Mouse (Mus musculus): ENCODE measurements around the gene Ccdc62. TPM values are rescaled to one million over a fixed set of nuclear protein-coding genes. Genes with fewer than 3 reads are reported as not detected.
A peak's percentile ranks its signal among the peaks of the same experiment; 100 is the strongest.

The Ccdc62 gene
- polyA plus RNA-seq, 1 experiment from 2014 or later, result 5.2 TPM

DNA sequence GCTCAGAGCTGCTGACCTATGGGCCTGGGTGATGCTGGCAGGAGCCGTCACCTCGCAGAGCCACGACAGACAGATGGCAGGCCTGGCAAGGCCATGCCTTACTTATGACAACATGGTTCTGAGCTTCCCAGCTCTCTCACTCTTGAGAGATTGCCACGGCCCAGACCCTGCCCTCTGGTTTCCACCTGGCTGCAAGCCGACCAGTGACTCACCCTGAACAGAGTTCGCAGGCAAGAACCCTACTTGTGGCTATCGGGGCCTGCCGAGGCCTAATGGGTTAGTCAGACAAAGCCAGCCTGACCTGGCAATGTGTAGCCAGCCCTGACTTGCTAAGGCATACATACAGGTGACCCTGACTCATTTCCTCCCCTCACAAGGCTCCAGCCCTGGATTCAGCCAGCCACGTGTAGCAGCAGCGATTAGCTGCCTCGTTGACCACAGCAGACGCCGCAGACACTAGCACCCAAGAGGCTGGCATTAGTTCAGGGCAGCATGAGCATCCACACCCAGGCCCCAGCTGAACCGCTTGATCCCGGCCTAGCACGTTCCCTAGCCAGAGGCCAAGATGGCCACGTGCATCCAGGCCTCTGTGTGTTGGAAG is 76.5 kb downstream of the Ccdc62 start:
- peaks cover 20% of the 10 kb centered on the region for H3K4me1 ChIP-seq (ENCODE audit: control insufficient read depth, insufficient read depth, low read length)
- 88% methylated on average over 17 of the region's 17 CpGs for WGBS
- H3K4me3 ChIP-seq (ENCODE audit: low read depth, low read length), result no peak overlapping the region
- ATAC-seq (ENCODE audit: low read depth), result no peak
- H3K36me3 ChIP-seq (ENCODE audit: control insufficient read depth, insufficient read depth, low read length), result peaks cover 51% of the 10 kb centered on the region
- H3K27me3 ChIP-seq (ENCODE audit: control insufficient read depth, insufficient read depth, low read length), result no peaks in the 10 kb centered on the region
- H3K27ac ChIP-seq (ENCODE audit: low read depth, low read length), result no peak overlapping the region
- H3K4me2 ChIP-seq (ENCODE audit: low read depth, low read length), result no peak overlapping the region
- no peak overlapping the region for H3K9ac ChIP-seq (replicated peaks; ENCODE audit: low read depth, low read length)
- H3K9me3 ChIP-seq (ENCODE audit: control insufficient read depth, low read length), result no peaks in the 10 kb centered on the region

DNA sequence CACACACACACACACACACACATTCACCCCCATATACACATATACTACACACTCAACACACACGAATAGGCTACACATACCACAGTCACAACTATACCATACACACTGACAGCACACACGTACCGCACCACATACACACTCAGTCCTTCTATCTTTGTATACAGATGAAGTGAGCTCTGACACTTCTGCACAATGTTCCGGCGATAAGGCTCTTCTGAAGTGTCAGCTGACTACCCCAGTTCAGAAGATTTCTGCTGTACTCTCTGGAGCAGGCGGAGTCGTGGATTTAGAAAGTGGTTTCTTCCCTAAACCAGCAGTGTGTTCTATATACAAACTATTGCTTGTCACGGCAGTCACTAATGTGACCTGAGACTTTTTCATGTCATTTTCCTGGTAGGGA is 79.6 kb downstream of the Ccdc62 start:
- Histone ChIP-seq H3K36me3 (ENCODE audit: control insufficient read depth, insufficient read depth, low read length) (peaks cover 43% of the 10 kb centered on the region), H3K4me1 (ENCODE audit: control insufficient read depth, insufficient read depth, low read length) (peaks cover 38% of the 10 kb centered on the region), H3K4me3 (ENCODE audit: low read depth, low read length) (no peak overlapping the region), H3K9me3 (ENCODE audit: control insufficient read depth, low read length) (no peaks in the 10 kb centered on the region), H3K4me2 (ENCODE audit: low read depth, low read length) (no peak overlapping the region), H3K27me3 (ENCODE audit: control insufficient read depth, insufficient read depth, low read length) (no peaks in the 10 kb centered on the region), H3K9ac (replicated peaks; ENCODE audit: low read depth, low read length) (no peak overlapping the region), H3K27ac (ENCODE audit: low read depth, low read length) (no peak overlapping the region)
- 92% methylated on average over 8 of the region's 8 CpGs for WGBS
- ATAC-seq (ENCODE audit: low read depth), result no peak

DNA sequence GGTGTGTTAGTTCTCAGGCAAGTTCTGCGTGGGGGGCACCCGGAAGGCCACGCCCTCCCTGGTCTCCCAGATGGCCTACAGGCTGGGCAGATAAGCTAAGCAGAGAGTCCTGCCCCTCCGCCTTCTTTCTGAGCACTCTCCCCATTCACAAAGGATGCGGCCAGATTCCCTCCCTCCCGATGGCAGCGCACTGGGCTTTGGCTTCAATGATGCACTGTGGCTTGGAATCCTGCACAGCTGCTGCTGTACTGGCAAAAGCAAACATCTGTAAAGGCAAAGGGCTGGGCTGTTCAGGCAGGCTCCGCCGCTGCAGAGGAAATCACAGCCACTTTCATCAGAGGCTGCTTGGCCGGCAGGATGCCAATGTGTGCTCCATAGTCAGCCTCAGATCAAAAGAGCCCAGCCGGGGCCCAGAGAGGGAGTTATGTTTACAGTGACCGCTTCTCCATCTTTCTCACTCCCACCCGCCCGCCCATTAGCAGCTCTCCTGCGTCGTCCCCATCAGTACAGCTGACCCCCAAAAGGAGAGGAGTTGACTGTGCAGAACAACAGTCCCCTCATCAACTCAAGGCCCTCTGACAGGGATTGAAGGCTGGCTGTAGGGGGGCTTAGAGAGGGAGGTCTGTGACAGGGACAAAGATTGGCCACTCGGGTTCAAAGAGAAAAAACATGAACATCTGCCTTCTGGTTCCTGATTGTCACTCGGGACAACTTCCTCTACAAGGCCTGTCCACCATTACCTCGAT is 80.6 kb downstream of the Ccdc62 start:
- Histone ChIP-seq H3K4me3 (ENCODE audit: low read depth, low read length) (no peak overlapping the region), H3K9ac (replicated peaks; ENCODE audit: low read depth, low read length) (peak overlapping the region; percentile 34), H3K36me3 (ENCODE audit: control insufficient read depth, insufficient read depth, low read length) (peaks cover 35% of the 10 kb centered on the region), H3K27me3 (ENCODE audit: control insufficient read depth, insufficient read depth, low read length) (no peaks in the 10 kb centered on the region), H3K4me2 (ENCODE audit: low read depth, low read length) (peak overlapping the region; percentile 30), H3K27ac (ENCODE audit: low read depth, low read length) (peak overlapping the region; percentile 83), H3K9me3 (ENCODE audit: control insufficient read depth, low read length) (no peaks in the 10 kb centered on the region), H3K4me1 (ENCODE audit: control insufficient read depth, insufficient read depth, low read length) (peaks cover 41% of the 10 kb centered on the region)
- peak; percentile 64; the same call in 1 of the 2 replicates for ATAC-seq (ENCODE audit: low read depth)
- WGBS, result 7% methylated on average over 19 of the region's 19 CpGs

DNA sequence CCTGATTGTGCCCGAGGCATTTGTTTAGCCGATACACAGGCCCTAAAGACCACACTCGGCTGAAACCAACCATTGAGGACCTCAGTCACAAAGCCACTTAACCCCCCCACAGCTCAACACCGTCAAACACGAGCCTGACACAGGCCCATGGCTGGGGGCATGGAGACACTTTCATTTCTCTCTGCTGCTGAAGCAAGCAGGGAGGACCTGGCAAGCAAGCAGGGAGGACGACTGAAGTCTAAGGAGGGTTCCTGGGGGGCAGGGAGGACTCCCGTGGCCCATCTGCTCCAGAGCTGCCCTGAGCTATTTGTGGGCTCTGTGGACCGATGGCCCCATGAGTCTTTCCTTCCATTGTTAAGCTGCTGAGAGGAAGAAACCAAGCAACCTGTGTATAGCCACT is 81.4 kb downstream of the Ccdc62 start:
- ATAC-seq (ENCODE audit: low read depth), result no peak
- Histone ChIP-seq H3K27ac (ENCODE audit: low read depth, low read length) (peak overlapping the region; percentile 83), H3K4me1 (ENCODE audit: control insufficient read depth, insufficient read depth, low read length) (peaks cover 48% of the 10 kb centered on the region), H3K36me3 (ENCODE audit: control insufficient read depth, insufficient read depth, low read length) (peaks cover 27% of the 10 kb centered on the region), H3K9ac (replicated peaks; ENCODE audit: low read depth, low read length) (peak overlapping the region; percentile 4; the same call in 1 of the 2 replicates), H3K4me3 (ENCODE audit: low read depth, low read length) (no peak overlapping the region), H3K27me3 (ENCODE audit: control insufficient read depth, insufficient read depth, low read length) (no peaks in the 10 kb centered on the region), H3K4me2 (ENCODE audit: low read depth, low read length) (peak overlapping the region; percentile 30), H3K9me3 (ENCODE audit: control insufficient read depth, low read length) (no peaks in the 10 kb centered on the region)
- WGBS, result 4% methylated on average over 8 of the region's 8 CpGs

DNA sequence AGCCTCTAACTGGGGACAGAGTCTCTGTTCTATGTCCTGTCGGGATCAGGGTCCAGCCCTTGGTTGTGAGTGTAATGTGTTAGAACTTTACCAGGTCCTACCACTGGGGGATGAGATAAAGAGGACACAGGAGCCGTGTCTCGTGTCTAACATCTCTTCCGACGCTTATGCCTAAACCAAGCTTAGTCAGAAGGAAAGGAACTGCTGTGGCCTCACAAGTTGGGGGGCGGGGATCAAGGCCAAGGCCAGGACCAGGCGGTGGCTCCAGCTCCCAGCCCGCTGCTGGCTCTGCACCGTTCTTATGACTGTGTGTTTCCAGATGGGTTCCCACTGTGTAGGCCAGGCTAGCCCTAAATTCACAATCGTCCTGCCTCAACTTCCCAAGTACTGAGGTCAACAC is 82.4 kb downstream of the Ccdc62 start:
- Histone ChIP-seq H3K9me3 (ENCODE audit: control insufficient read depth, low read length) (no peaks in the 10 kb centered on the region), H3K27ac (ENCODE audit: low read depth, low read length) (no peak overlapping the region), H3K4me2 (ENCODE audit: low read depth, low read length) (no peak overlapping the region), H3K4me1 (ENCODE audit: control insufficient read depth, insufficient read depth, low read length) (peaks cover 57% of the 10 kb centered on the region), H3K27me3 (ENCODE audit: control insufficient read depth, insufficient read depth, low read length) (no peaks in the 10 kb centered on the region), H3K9ac (replicated peaks; ENCODE audit: low read depth, low read length) (no peak overlapping the region), H3K4me3 (ENCODE audit: low read depth, low read length) (no peak overlapping the region), H3K36me3 (ENCODE audit: control insufficient read depth, insufficient read depth, low read length) (peaks cover 17% of the 10 kb centered on the region)
- no peak for ATAC-seq (ENCODE audit: low read depth)
- 83% methylated on average over 10 of the region's 10 CpGs for WGBS

DNA sequence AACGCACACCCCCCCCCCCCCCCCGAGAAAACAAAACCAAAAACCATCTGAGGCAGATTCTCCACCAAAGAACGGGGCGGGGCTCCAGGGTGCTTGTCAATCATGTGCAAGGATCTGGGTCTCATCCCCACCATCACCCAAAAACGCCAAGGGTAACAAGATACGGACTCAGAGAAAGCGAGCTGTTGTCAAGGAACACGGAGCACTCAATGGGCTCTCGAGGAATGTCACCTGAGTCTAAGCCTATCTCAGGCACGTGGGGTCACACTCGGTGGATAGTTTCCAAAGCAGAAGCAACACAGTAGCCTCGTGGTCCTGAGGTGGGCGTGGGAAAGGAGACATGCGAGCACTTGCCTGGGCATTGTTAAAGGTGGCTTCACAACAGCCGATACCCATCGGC is 83.3 kb downstream of the Ccdc62 start:
- no peaks in the 10 kb centered on the region for H3K9me3 ChIP-seq (ENCODE audit: control insufficient read depth, low read length)
- WGBS, result 88% methylated on average over 16 of the region's 16 CpGs
- H3K27me3 ChIP-seq (ENCODE audit: control insufficient read depth, insufficient read depth, low read length), result no peaks in the 10 kb centered on the region
- peaks cover 9% of the 10 kb centered on the region; the same call in 1 of the 2 replicates for H3K36me3 ChIP-seq (ENCODE audit: control insufficient read depth, insufficient read depth, low read length)
- ATAC-seq (ENCODE audit: low read depth), result no peak
- no peak overlapping the region for H3K4me2 ChIP-seq (ENCODE audit: low read depth, low read length)
- H3K9ac ChIP-seq (replicated peaks; ENCODE audit: low read depth, low read length), result no peak overlapping the region
- H3K4me3 ChIP-seq (ENCODE audit: low read depth, low read length), result no peak overlapping the region
- peak overlapping the region; percentile 34; the same call in 1 of the 2 replicates for H3K27ac ChIP-seq (ENCODE audit: low read depth, low read length)
- peaks cover 65% of the 10 kb centered on the region for H3K4me1 ChIP-seq (ENCODE audit: control insufficient read depth, insufficient read depth, low read length)

DNA sequence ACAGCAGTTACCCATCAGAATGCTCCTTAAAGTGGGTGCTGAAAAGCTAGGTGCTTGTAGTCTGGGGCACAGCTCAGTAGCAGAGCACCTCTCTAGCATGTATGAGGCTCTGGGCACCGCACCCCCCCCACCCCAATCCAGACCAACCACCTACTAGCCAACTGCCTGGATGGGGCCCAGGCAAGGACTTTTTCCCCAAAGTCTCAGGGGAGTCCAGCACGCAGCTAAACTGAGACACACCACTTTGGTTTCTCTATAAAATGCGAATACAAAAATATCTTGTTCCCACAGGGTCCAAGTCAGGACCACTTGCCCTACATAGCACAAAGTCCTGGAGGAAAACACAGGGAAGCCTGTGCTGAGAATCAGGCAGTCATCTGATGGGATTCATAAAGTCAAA is 83.7 kb downstream of the Ccdc62 start:
- 72% methylated on average over 3 of the region's 3 CpGs for WGBS
- Histone ChIP-seq H3K36me3 (ENCODE audit: control insufficient read depth, insufficient read depth, low read length) (peaks cover 5% of the 10 kb centered on the region; the same call in 1 of the 2 replicates), H3K4me1 (ENCODE audit: control insufficient read depth, insufficient read depth, low read length) (peaks cover 67% of the 10 kb centered on the region), H3K4me2 (ENCODE audit: low read depth, low read length) (no peak overlapping the region), H3K27me3 (ENCODE audit: control insufficient read depth, insufficient read depth, low read length) (no peaks in the 10 kb centered on the region), H3K27ac (ENCODE audit: low read depth, low read length) (peak overlapping the region; percentile 34), H3K9ac (replicated peaks; ENCODE audit: low read depth, low read length) (no peak overlapping the region), H3K4me3 (ENCODE audit: low read depth, low read length) (no peak overlapping the region), H3K9me3 (ENCODE audit: control insufficient read depth, low read length) (no peaks in the 10 kb centered on the region)
- ATAC-seq (ENCODE audit: low read depth), result no peak

DNA sequence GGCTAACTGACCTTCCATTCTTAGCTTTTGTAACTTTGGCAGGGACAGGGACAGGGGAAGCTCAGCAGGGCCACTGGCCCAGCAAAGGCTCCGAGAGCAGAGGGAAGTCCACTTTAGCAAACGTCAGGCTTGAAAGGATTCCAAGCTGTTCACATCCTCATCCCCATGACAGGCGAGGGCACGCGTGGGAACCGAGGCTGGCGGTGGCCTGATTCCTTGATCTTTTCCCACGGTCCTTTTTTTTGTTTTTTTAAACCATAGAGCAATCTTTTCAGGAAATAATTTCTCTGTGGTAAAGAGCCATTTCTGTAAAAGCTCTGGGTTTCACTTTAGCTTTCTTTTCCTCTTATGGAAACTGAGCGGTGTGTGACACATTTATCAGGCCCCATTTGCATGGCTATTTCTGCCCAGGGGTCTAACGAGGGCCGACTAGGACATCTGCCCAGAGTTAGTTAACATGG is 84.3 kb downstream of the Ccdc62 start:
- Histone ChIP-seq H3K9ac (replicated peaks; ENCODE audit: low read depth, low read length) (no peak overlapping the region), H3K27me3 (ENCODE audit: control insufficient read depth, insufficient read depth, low read length) (no peaks in the 10 kb centered on the region), H3K4me3 (ENCODE audit: low read depth, low read length) (no peak overlapping the region), H3K4me2 (ENCODE audit: low read depth, low read length) (no peak overlapping the region), H3K27ac (ENCODE audit: low read depth, low read length) (peak overlapping the region; percentile 23), H3K4me1 (ENCODE audit: control insufficient read depth, insufficient read depth, low read length) (peaks cover 68% of the 10 kb centered on the region), H3K9me3 (ENCODE audit: control insufficient read depth, low read length) (no peaks in the 10 kb centered on the region), H3K36me3 (ENCODE audit: control insufficient read depth, insufficient read depth, low read length) (0 out of 2 replicates have a peak, but pooled peaks cover 3% of the 10 kb centered on the region)
- 8% methylated on average over 11 of the region's 11 CpGs for WGBS
- ATAC-seq (ENCODE audit: low read depth), result no peak

DNA sequence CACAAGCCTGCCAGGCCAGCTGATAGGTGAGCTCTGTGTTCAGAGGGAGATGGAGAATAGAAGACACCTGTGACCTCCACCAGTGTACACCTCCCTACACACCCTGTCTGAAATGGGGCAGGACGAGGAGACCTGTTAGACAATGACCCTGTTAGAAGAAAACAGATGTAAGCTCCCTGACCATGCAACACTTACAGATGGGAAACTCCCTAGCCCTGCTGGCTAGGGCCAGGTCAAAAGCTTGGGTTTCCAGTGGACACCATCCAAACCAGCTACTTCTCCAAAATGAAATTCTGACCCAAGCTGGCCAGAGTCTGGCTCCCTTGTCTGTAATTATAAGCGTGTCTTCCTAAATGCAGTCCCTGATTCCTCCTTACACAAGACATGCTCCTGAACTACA is 85.2 kb downstream of the Ccdc62 start:
- Histone ChIP-seq H3K36me3 (ENCODE audit: control insufficient read depth, insufficient read depth, low read length) (no peaks in the 10 kb centered on the region), H3K4me3 (ENCODE audit: low read depth, low read length) (no peak overlapping the region), H3K9ac (replicated peaks; ENCODE audit: low read depth, low read length) (no peak overlapping the region), H3K9me3 (ENCODE audit: control insufficient read depth, low read length) (no peaks in the 10 kb centered on the region), H3K27me3 (ENCODE audit: control insufficient read depth, insufficient read depth, low read length) (no peaks in the 10 kb centered on the region), H3K27ac (ENCODE audit: low read depth, low read length) (peak overlapping the region; percentile 28; the same call in 1 of the 2 replicates), H3K4me1 (ENCODE audit: control insufficient read depth, insufficient read depth, low read length) (peaks cover 69% of the 10 kb centered on the region), H3K4me2 (ENCODE audit: low read depth, low read length) (no peak overlapping the region)
- WGBS, result 77% methylated on average over 2 of the region's 2 CpGs
- no peak for ATAC-seq (ENCODE audit: low read depth)

Measured in neural tube, embryonic 14.5 days (tissue).